Mouse (Mus musculus): ENCODE measurements around the gene Brinp1. TPM values are rescaled to one million over a fixed set of nuclear protein-coding genes. Genes with fewer than 3 reads are reported as not detected.
"Not testable (repeated sequence)": the region's sequence is repeated elsewhere in the genome, so short reads cannot be mapped to it uniquely, and the experiment has no call there.

Brinp1 gene
- polyA plus RNA-seq, 1 experiment from 2014 or later = 2.9 TPM

- H3K9ac ChIP-seq (ENCODE audit: low read length); H3K9me3 ChIP-seq (ENCODE audit: control insufficient read depth, low read length); H3K27me3 ChIP-seq (ENCODE audit: control insufficient read depth, insufficient read depth, low read length); H3K4me3 ChIP-seq (ENCODE audit: control insufficient read depth in 1 of 2, insufficient read depth in 1 of 2, low read depth in 1 of 2, low read length in 2 of 2); H3K4me1 ChIP-seq (ENCODE audit: control insufficient read depth in 2 of 2, insufficient read depth in 2 of 2, low read length in 2 of 2); H3K4me2 ChIP-seq (ENCODE audit: low read length); ATAC-seq (ENCODE audit: insufficient number of reproducible peaks, insufficient read depth, low FRiP score, low read depth); H3K27ac ChIP-seq (replicated peaks in 1 of 2; ENCODE audit: control insufficient read depth in 1 of 2, insufficient read depth in 1 of 2, low read depth in 2 of 2, low read length in 2 of 2); H3K36me3 ChIP-seq (ENCODE audit: control insufficient read depth, insufficient read depth, low read length): not testable (repeated sequence)
Observed at GRCm38 (mm10) chr4:68813997-68814396, 140.2 kb downstream of the Brinp1 start.

- 68% methylated on average over 3 of the region's 3 CpGs for WGBS
- Histone ChIP-seq H3K4me3 (ENCODE audit: control insufficient read depth in 1 of 2, insufficient read depth in 1 of 2, low read depth in 1 of 2, low read length in 2 of 2) (no peak overlapping the region), H3K4me1 (ENCODE audit: control insufficient read depth in 2 of 2, insufficient read depth in 2 of 2, low read length in 2 of 2) (no peaks in the 10 kb centered on the region), H3K9me3 (ENCODE audit: control insufficient read depth, low read length) (no peaks in the 10 kb centered on the region), H3K36me3 (ENCODE audit: control insufficient read depth, insufficient read depth, low read length) (no peaks in the 10 kb centered on the region), H3K27ac (replicated peaks in 1 of 2; ENCODE audit: control insufficient read depth in 1 of 2, insufficient read depth in 1 of 2, low read depth in 2 of 2, low read length in 2 of 2) (no peak overlapping the region), H3K4me2 (ENCODE audit: low read length) (no peak overlapping the region), H3K27me3 (ENCODE audit: control insufficient read depth, insufficient read depth, low read length) (no peaks in the 10 kb centered on the region), H3K9ac (ENCODE audit: low read length) (no peak overlapping the region)
- no peak for ATAC-seq (ENCODE audit: insufficient number of reproducible peaks, insufficient read depth, low FRiP score, low read depth)
Observed at GRCm38 (mm10) chr4:68806502-68806901, 147.7 kb downstream of the Brinp1 start.

GRCm38 (mm10) chr4:68801923-68802855 lies 152.0 kb downstream of the Brinp1 start:
- H3K27ac ChIP-seq (replicated peaks in 1 of 2; ENCODE audit: control insufficient read depth in 1 of 2, insufficient read depth in 1 of 2, low read depth in 2 of 2, low read length in 2 of 2) = no peak overlapping the region
- H3K9me3 ChIP-seq (ENCODE audit: control insufficient read depth, low read length) = no peaks in the 10 kb centered on the region
- H3K36me3 ChIP-seq (ENCODE audit: control insufficient read depth, insufficient read depth, low read length) = no peaks in the 10 kb centered on the region
- H3K4me2 ChIP-seq (ENCODE audit: low read length) = no peak overlapping the region
- H3K27me3 ChIP-seq (ENCODE audit: control insufficient read depth, insufficient read depth, low read length) = no peaks in the 10 kb centered on the region
- no peak overlapping the region for H3K9ac ChIP-seq (ENCODE audit: low read length)
- H3K4me1 ChIP-seq (ENCODE audit: control insufficient read depth in 2 of 2, insufficient read depth in 2 of 2, low read length in 2 of 2) = no peaks in the 10 kb centered on the region
- WGBS = 82% methylated on average over 6 of the region's 6 CpGs
- H3K4me3 ChIP-seq (ENCODE audit: control insufficient read depth in 1 of 2, insufficient read depth in 1 of 2, low read depth in 1 of 2, low read length in 2 of 2) = no peak overlapping the region
- ATAC-seq (ENCODE audit: insufficient number of reproducible peaks, insufficient read depth, low FRiP score, low read depth) = no peak

GRCm38 (mm10) chr4:68790003-68790402 lies 164.2 kb downstream of the Brinp1 start:
- ATAC-seq (ENCODE audit: insufficient number of reproducible peaks, insufficient read depth, low FRiP score, low read depth) = no peak
- H3K27me3 ChIP-seq (ENCODE audit: control insufficient read depth, insufficient read depth, low read length) = no peaks in the 10 kb centered on the region
- no peaks in the 10 kb centered on the region for H3K9me3 ChIP-seq (ENCODE audit: control insufficient read depth, low read length)
- no peak overlapping the region for H3K9ac ChIP-seq (ENCODE audit: low read length)
- no peak overlapping the region for H3K4me2 ChIP-seq (ENCODE audit: low read length)
- 79% methylated on average over 5 of the region's 5 CpGs for WGBS
- no peak overlapping the region for H3K4me3 ChIP-seq (ENCODE audit: control insufficient read depth in 1 of 2, insufficient read depth in 1 of 2, low read depth in 1 of 2, low read length in 2 of 2)
- no peak overlapping the region for H3K27ac ChIP-seq (replicated peaks in 1 of 2; ENCODE audit: control insufficient read depth in 1 of 2, insufficient read depth in 1 of 2, low read depth in 2 of 2, low read length in 2 of 2)
- no peaks in the 10 kb centered on the region for H3K36me3 ChIP-seq (ENCODE audit: control insufficient read depth, insufficient read depth, low read length)
- no peaks in the 10 kb centered on the region; a peak in 1 of 4 replicates for H3K4me1 ChIP-seq (ENCODE audit: control insufficient read depth in 2 of 2, insufficient read depth in 2 of 2, low read length in 2 of 2)

- ATAC-seq (ENCODE audit: insufficient number of reproducible peaks, insufficient read depth, low FRiP score, low read depth) = no peak
- H3K9ac ChIP-seq (ENCODE audit: low read length) = no peak overlapping the region
- 46% methylated on average over 4 of the region's 4 CpGs for WGBS
Observed at GRCm38 (mm10) chr4:68788477-68788999, 165.7 kb downstream of the Brinp1 start.

GRCm38 (mm10) chr4:68787642-68788041 lies 166.6 kb downstream of the Brinp1 start:
- H3K27ac ChIP-seq (replicated peaks in 1 of 2; ENCODE audit: control insufficient read depth in 1 of 2, insufficient read depth in 1 of 2, low read depth in 2 of 2, low read length in 2 of 2) = no peak overlapping the region
- H3K36me3 ChIP-seq (ENCODE audit: control insufficient read depth, insufficient read depth, low read length) = no peaks in the 10 kb centered on the region
- H3K4me2 ChIP-seq (ENCODE audit: low read length) = no peak overlapping the region
- no peaks in the 10 kb centered on the region for H3K27me3 ChIP-seq (ENCODE audit: control insufficient read depth, insufficient read depth, low read length)
- no peaks in the 10 kb centered on the region for H3K9me3 ChIP-seq (ENCODE audit: control insufficient read depth, low read length)
- no peaks in the 10 kb centered on the region; a peak in 1 of 4 replicates for H3K4me1 ChIP-seq (ENCODE audit: control insufficient read depth in 2 of 2, insufficient read depth in 2 of 2, low read length in 2 of 2)
- WGBS = 52% methylated on average over 2 of the region's 2 CpGs
- no peak for ATAC-seq (ENCODE audit: insufficient number of reproducible peaks, insufficient read depth, low FRiP score, low read depth)
- no peak overlapping the region for H3K9ac ChIP-seq (ENCODE audit: low read length)
- H3K4me3 ChIP-seq (ENCODE audit: control insufficient read depth in 1 of 2, insufficient read depth in 1 of 2, low read depth in 1 of 2, low read length in 2 of 2) = no peak overlapping the region

More at GRCm38 (mm10) chr4:68788477-68788999, 165.7 kb downstream of the Brinp1 start:
- Histone ChIP-seq H3K36me3 (ENCODE audit: control insufficient read depth, insufficient read depth, low read length) (no peaks in the 10 kb centered on the region), H3K27ac (replicated peaks in 1 of 2; ENCODE audit: control insufficient read depth in 1 of 2, insufficient read depth in 1 of 2, low read depth in 2 of 2, low read length in 2 of 2) (no peak overlapping the region), H3K4me2 (ENCODE audit: low read length) (no peak overlapping the region), H3K9me3 (ENCODE audit: control insufficient read depth, low read length) (no peaks in the 10 kb centered on the region), H3K4me1 (ENCODE audit: control insufficient read depth in 2 of 2, insufficient read depth in 2 of 2, low read length in 2 of 2) (no peaks in the 10 kb centered on the region; a peak in 1 of 4 replicates), H3K27me3 (ENCODE audit: control insufficient read depth, insufficient read depth, low read length) (no peaks in the 10 kb centered on the region), H3K4me3 (ENCODE audit: control insufficient read depth in 1 of 2, insufficient read depth in 1 of 2, low read depth in 1 of 2, low read length in 2 of 2) (no peak overlapping the region)

GRCm38 (mm10) chr4:68768256-68768655 lies 185.9 kb downstream of the Brinp1 start:
- H3K9ac ChIP-seq (ENCODE audit: low read length) = no peak overlapping the region
- H3K27ac ChIP-seq (replicated peaks in 1 of 2; ENCODE audit: control insufficient read depth in 1 of 2, insufficient read depth in 1 of 2, low read depth in 2 of 2, low read length in 2 of 2) = no peak overlapping the region
- no peak overlapping the region for H3K4me3 ChIP-seq (ENCODE audit: control insufficient read depth in 1 of 2, insufficient read depth in 1 of 2, low read depth in 1 of 2, low read length in 2 of 2)
- no peaks in the 10 kb centered on the region for H3K36me3 ChIP-seq (ENCODE audit: control insufficient read depth, insufficient read depth, low read length)
- no peaks in the 10 kb centered on the region for H3K4me1 ChIP-seq (ENCODE audit: control insufficient read depth in 2 of 2, insufficient read depth in 2 of 2, low read length in 2 of 2)
- no peaks in the 10 kb centered on the region for H3K27me3 ChIP-seq (ENCODE audit: control insufficient read depth, insufficient read depth, low read length)
- no peaks in the 10 kb centered on the region for H3K9me3 ChIP-seq (ENCODE audit: control insufficient read depth, low read length)
- ATAC-seq (ENCODE audit: insufficient number of reproducible peaks, insufficient read depth, low FRiP score, low read depth) = no peak
- no peak overlapping the region for H3K4me2 ChIP-seq (ENCODE audit: low read length)
- 58% methylated on average over 5 of the region's 5 CpGs for WGBS
